In genomic region chr3:20307256-20307655, GRCm38 (mm10) we compare ENCODE assay signal across 22 mouse cellular contexts. TPM values are rescaled to one million over a fixed set of nuclear protein-coding genes. Genes with fewer than 3 reads are reported as not detected.
"Had no signal": no experiment of that assay in that cellular context is flagged by ENCODE, and none has a peak within 500 bp of the region (broad histone marks: within the 10 kb centered on the region; RNA-seq: fewer than 3 reads in every experiment).

No protein-coding gene starts in this region.

- DNase-seq: kidney, adult 2 months; kidney, postnatal 25 days; layer of hippocampus, postnatal 36 days; liver, embryonic 13.5 days; lung, embryonic 14.5 days; right cerebral cortex, adult 18-20 months; right cerebral cortex, postnatal 25 days; thymus, postnatal 36 days had no signal

- ATAC-seq: intestine, postnatal 0 days; midbrain, embryonic 15.5 days had no signal

- H3K4me2 ChIP-seq: liver, embryonic 13.5 days; lung, embryonic 14.5 days; midbrain, embryonic 12.5 days; midbrain, embryonic 15.5 days; neural tube, embryonic 12.5 days; neural tube, embryonic 15.5 days had no signal

- H3K36me3 ChIP-seq: liver, embryonic 13.5 days; midbrain, embryonic 12.5 days; midbrain, embryonic 15.5 days; neural tube, embryonic 12.5 days; neural tube, embryonic 15.5 days had no signal

- H3K4me1 ChIP-seq: liver, embryonic 13.5 days; midbrain, embryonic 12.5 days; midbrain, embryonic 15.5 days; neural tube, embryonic 12.5 days; neural tube, embryonic 15.5 days had no signal

- H3K9ac ChIP-seq: liver, embryonic 13.5 days; lung, embryonic 14.5 days; midbrain, embryonic 12.5 days; midbrain, embryonic 15.5 days; neural tube, embryonic 12.5 days; neural tube, embryonic 15.5 days had no signal

- H3K9me3 ChIP-seq: liver, embryonic 13.5 days; midbrain, embryonic 12.5 days; midbrain, embryonic 15.5 days; neural tube, embryonic 12.5 days; neural tube, embryonic 15.5 days had no signal

- H3K4me3 ChIP-seq: layer of hippocampus, adult 2 months; left cerebral cortex, adult 2 months; liver, embryonic 13.5 days; midbrain, embryonic 12.5 days; midbrain, embryonic 15.5 days; neural tube, embryonic 12.5 days; neural tube, embryonic 15.5 days had no signal

- H3K27ac ChIP-seq: kidney, postnatal 0 days; layer of hippocampus, adult 2 months; left cerebral cortex, adult 2 months; liver, embryonic 13.5 days; macrophage; midbrain, embryonic 12.5 days; midbrain, embryonic 15.5 days; neural tube, embryonic 12.5 days; neural tube, embryonic 15.5 days had no signal

- H3K27me3 ChIP-seq: liver, embryonic 13.5 days; midbrain, embryonic 12.5 days; midbrain, embryonic 15.5 days; neural tube, embryonic 12.5 days; neural tube, embryonic 15.5 days had no signal

RNA-seq across cellular contexts. Expression of gene Cpb1, which starts 31.7 kb away (rescaled TPM):
- polyA plus RNA-seq: limb, embryonic 11.5 days; liver, adult 2 months; macrophage; midbrain, embryonic 12.5 days; neural tube, embryonic 12.5 days had no signal

RNA-seq across cellular contexts. Expression of gene Agtr1b, which starts 59.7 kb away (rescaled TPM):
- polyA plus RNA-seq: liver, adult 2 months; liver, embryonic 13.5 days; liver, embryonic 16.5 days; macrophage; midbrain, embryonic 12.5 days; midbrain, embryonic 15.5 days; spleen, adult 2 months; thymus, postnatal 0 days had no signal
